Mouse (Mus musculus): ENCODE measurements around the gene Neb. TPM values are rescaled to one million over a fixed set of nuclear protein-coding genes. Genes with fewer than 3 reads are reported as not detected.
A peak's percentile ranks its signal among the peaks of the same experiment; 100 is the strongest.

The Neb gene
- total RNA-seq, 2 experiments from 2014 or later = 1.2 to 1.4 TPM

GRCm38 (mm10) chr2:52315737-52316136 is 62.5 kb downstream of the Neb start:
- no peak for DNase-seq (ENCODE audit: extremely low spot score in 1 of 2, low spot score in 1 of 2)

- no peak for DNase-seq (ENCODE audit: extremely low spot score in 1 of 2, low spot score in 1 of 2)
Measured at GRCm38 (mm10) chr2:52314922-52315730, 63.1 kb downstream of the Neb start.

- no peak for DNase-seq (ENCODE audit: extremely low spot score in 1 of 2, low spot score in 1 of 2)
Measured at GRCm38 (mm10) chr2:52310757-52311156, 67.5 kb downstream of the Neb start.

GRCm38 (mm10) chr2:52306635-52307034 is 71.6 kb downstream of the Neb start:
- DNase-seq (ENCODE audit: extremely low spot score in 1 of 2, low spot score in 1 of 2) = no peak

GRCm38 (mm10) chr2:52304554-52304953 is 73.7 kb downstream of the Neb start:
- DNase-seq (ENCODE audit: extremely low spot score in 1 of 2, low spot score in 1 of 2) = no peak

GRCm38 (mm10) chr2:52303405-52303804 is 74.9 kb downstream of the Neb start:
- DNase-seq (ENCODE audit: extremely low spot score in 1 of 2, low spot score in 1 of 2) = no peak

GRCm38 (mm10) chr2:52297969-52298368 is 80.3 kb downstream of the Neb start:
- DNase-seq (ENCODE audit: extremely low spot score in 1 of 2, low spot score in 1 of 2) = no peak

- no peak for DNase-seq (ENCODE audit: extremely low spot score in 1 of 2, low spot score in 1 of 2)
Measured at GRCm38 (mm10) chr2:52296779-52297178, 81.5 kb downstream of the Neb start.

GRCm38 (mm10) chr2:52287436-52287835 is 90.8 kb downstream of the Neb start:
- DNase-seq (ENCODE audit: extremely low spot score in 1 of 2, low spot score in 1 of 2) = no peak

- DNase-seq (ENCODE audit: extremely low spot score in 1 of 2, low spot score in 1 of 2) = no peak
Measured at GRCm38 (mm10) chr2:52286421-52286820, 91.9 kb downstream of the Neb start.

GRCm38 (mm10) chr2:52272146-52272545 is 106.1 kb downstream of the Neb start:
- DNase-seq (ENCODE audit: extremely low spot score in 1 of 2, low spot score in 1 of 2) = no peak

GRCm38 (mm10) chr2:52270911-52271310 is 107.4 kb downstream of the Neb start:
- DNase-seq (ENCODE audit: extremely low spot score in 1 of 2, low spot score in 1 of 2) = no peak

- peak in 1 of 2 experiments; percentile 46 for DNase-seq (ENCODE audit: extremely low spot score in 1 of 2, low spot score in 1 of 2)
Measured at GRCm38 (mm10) chr2:52262149-52262548, 116.1 kb downstream of the Neb start.

GRCm38 (mm10) chr2:52252037-52252436 is 126.2 kb downstream of the Neb start:
- no peak for DNase-seq (ENCODE audit: extremely low spot score in 1 of 2, low spot score in 1 of 2)

- no peak for DNase-seq (ENCODE audit: extremely low spot score in 1 of 2, low spot score in 1 of 2)
Measured at GRCm38 (mm10) chr2:52248316-52248826, 129.9 kb downstream of the Neb start.

GRCm38 (mm10) chr2:52245091-52245490 is 133.2 kb downstream of the Neb start:
- DNase-seq (ENCODE audit: extremely low spot score in 1 of 2, low spot score in 1 of 2) = no peak

- no peak for DNase-seq (ENCODE audit: extremely low spot score in 1 of 2, low spot score in 1 of 2)
Measured at GRCm38 (mm10) chr2:52242691-52243090, 135.6 kb downstream of the Neb start.

- no peak for DNase-seq (ENCODE audit: extremely low spot score in 1 of 2, low spot score in 1 of 2)
Measured at GRCm38 (mm10) chr2:52237892-52238291, 140.4 kb downstream of the Neb start.

- DNase-seq (ENCODE audit: extremely low spot score in 1 of 2, low spot score in 1 of 2) = no peak
Measured at GRCm38 (mm10) chr2:52227584-52227983, 150.7 kb downstream of the Neb start.

- no peak for DNase-seq (ENCODE audit: extremely low spot score in 1 of 2, low spot score in 1 of 2)
Measured at GRCm38 (mm10) chr2:52224366-52224765, 153.9 kb downstream of the Neb start.

GRCm38 (mm10) chr2:52220074-52220473 is 158.2 kb downstream of the Neb start:
- peak in 1 of 2 experiments; percentile 20 for DNase-seq (ENCODE audit: extremely low spot score in 1 of 2, low spot score in 1 of 2)

- no peak for DNase-seq (ENCODE audit: extremely low spot score in 1 of 2, low spot score in 1 of 2)
Measured at GRCm38 (mm10) chr2:52215945-52216344, 162.3 kb downstream of the Neb start.
